9 mouse cellular contexts compared by ENCODE assay signal in the genomic region with DNA sequence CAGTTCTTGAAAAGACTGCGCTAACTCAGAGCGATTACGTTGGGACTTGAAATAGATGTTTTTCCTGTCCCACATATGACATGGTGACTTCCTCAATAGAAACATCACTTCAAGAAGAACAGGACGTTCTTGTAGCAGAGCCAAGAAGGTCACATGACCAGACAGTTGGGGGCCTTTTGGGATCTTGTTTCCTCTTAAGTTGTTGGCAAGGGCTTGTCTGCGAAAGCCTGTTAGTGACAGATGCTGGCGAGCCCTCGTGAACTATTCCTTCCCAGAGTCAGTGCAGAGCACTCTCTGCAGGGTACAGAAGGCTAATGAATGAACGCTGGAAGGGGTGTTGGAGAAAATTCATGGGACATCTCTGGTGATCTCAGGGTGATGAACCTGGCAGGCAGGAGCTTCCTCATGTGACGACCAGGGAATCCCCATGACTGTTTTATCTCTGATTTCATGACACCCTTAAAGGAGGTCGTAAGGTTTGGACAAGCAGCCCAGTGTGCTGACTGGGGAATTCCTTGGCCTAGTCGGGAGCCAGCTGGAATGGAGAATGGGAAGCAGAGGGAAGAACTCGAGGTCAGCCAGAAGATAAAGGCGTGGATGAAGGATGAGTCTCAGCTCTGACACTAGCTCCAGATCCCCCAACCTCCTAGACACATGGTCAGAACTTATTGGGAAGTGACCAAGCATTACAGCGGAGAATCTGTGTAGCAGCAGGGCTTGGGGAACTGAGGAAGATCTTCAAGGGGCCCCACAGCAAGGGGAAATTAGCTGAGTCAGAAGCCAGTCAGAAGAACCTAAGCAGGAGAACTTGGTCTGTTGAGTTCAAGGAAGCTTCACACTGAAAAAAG. TPM values are rescaled to one million over a fixed set of nuclear protein-coding genes. Genes with fewer than 3 reads are reported as not detected.
DNase-seq lines count a peak whose midpoint lies in the region; ATAC-seq and TF ChIP-seq lines count a peak whose summit lies in the region.
"Had no signal": no experiment of that assay in that cellular context is flagged by ENCODE, and none has a peak within 500 bp of the region (broad histone marks: within the 10 kb centered on the region; RNA-seq: fewer than 3 reads in every experiment).

No protein-coding gene starts in this region.

- H3K27ac ChIP-seq in liver, adult 2 months (replicated peaks; ENCODE audit: insufficient read depth, low read depth, low read length): peak overlapping the region; percentile 62
- no peak overlapping the region for H3K27ac ChIP-seq in liver, embryonic 11.5 days (ENCODE audit: low read depth, low read length)
- H3K27ac ChIP-seq in bone marrow, adult 2 months (ENCODE audit: control insufficient read depth, insufficient read depth, low read depth, low read length, poor library complexity): peak overlapping the region; percentile 67
- H3K27ac ChIP-seq in heart, embryonic 16.5 days (ENCODE audit: low read length): peak overlapping the region; percentile 73
- peak overlapping the region; percentile 70 for H3K27ac ChIP-seq in liver, embryonic 16.5 days (ENCODE audit: low read length)
- H3K27ac ChIP-seq in stomach, embryonic 15.5 days: peak overlapping the region; percentile 77
- no peak overlapping the region for H3K27ac ChIP-seq in forebrain, embryonic 15.5 days (replicated peaks)
- no peak overlapping the region for H3K27ac ChIP-seq in hindbrain, embryonic 13.5 days
- H3K27ac ChIP-seq: left cerebral cortex, adult 2 months had no signal

- no peaks in the 10 kb centered on the region for H3K27me3 ChIP-seq in liver, adult 2 months (ENCODE audit: control insufficient read depth, insufficient read depth, low read length)
- no peaks in the 10 kb centered on the region for H3K27me3 ChIP-seq in liver, embryonic 11.5 days (replicated peaks; ENCODE audit: control insufficient read depth, insufficient read depth, low read length)
- no peaks in the 10 kb centered on the region for H3K27me3 ChIP-seq in heart, embryonic 16.5 days (ENCODE audit: control insufficient read depth, insufficient read depth, low read length)
- no peaks in the 10 kb centered on the region for H3K27me3 ChIP-seq in liver, embryonic 16.5 days (ENCODE audit: control insufficient read depth, insufficient read depth, low read depth, low read length)
- H3K27me3 ChIP-seq in stomach, embryonic 15.5 days (replicated peaks): no peaks in the 10 kb centered on the region
- no peaks in the 10 kb centered on the region for H3K27me3 ChIP-seq in forebrain, embryonic 15.5 days
- H3K27me3 ChIP-seq in hindbrain, embryonic 13.5 days: no peaks in the 10 kb centered on the region

- TF ChIP-seq CTCF in liver, adult 2 months (IDR thresholded peaks at IDR 0.05; ENCODE audit: low read depth, low read length): no peak
- no peak for TF ChIP-seq CTCF in bone marrow, adult 2 months (IDR thresholded peaks at IDR 0.05; ENCODE audit: control insufficient read depth, insufficient read depth, low read length)

- H3K79me2 ChIP-seq in liver, adult 2 months (ENCODE audit: control insufficient read depth, insufficient read depth, low read length): no peaks in the 10 kb centered on the region

- no peak overlapping the region for H3K4me2 ChIP-seq in liver, embryonic 11.5 days
- H3K4me2 ChIP-seq in heart, embryonic 16.5 days (ENCODE audit: low read depth, low read length): peak overlapping the region; percentile 5; the same call in 1 of the 2 replicates
- H3K4me2 ChIP-seq in liver, embryonic 16.5 days (ENCODE audit: low read depth, low read length): 0 out of 2 replicates have a peak overlapping the region, but pooled peaks have one; percentile 1
- no peak overlapping the region for H3K4me2 ChIP-seq in stomach, embryonic 15.5 days
- H3K4me2 ChIP-seq in forebrain, embryonic 15.5 days (replicated peaks): no peak overlapping the region
- H3K4me2 ChIP-seq in hindbrain, embryonic 13.5 days: no peak overlapping the region

- TF ChIP-seq POLR2A in liver, adult 2 months (IDR thresholded peaks at IDR 0.05; ENCODE audit: extremely low read depth, insufficient read depth, low read length): no peak
- no peak for TF ChIP-seq POLR2A in bone marrow, adult 2 months (IDR thresholded peaks at IDR 0.05; ENCODE audit: borderline replicate concordance, control insufficient read depth, low read depth, low read length)

- H3K36me3 ChIP-seq in liver, adult 2 months (ENCODE audit: control insufficient read depth, insufficient read depth, low read length): no peaks in the 10 kb centered on the region
- H3K36me3 ChIP-seq in liver, embryonic 11.5 days (ENCODE audit: control insufficient read depth, insufficient read depth, low read length): no peaks in the 10 kb centered on the region
- H3K36me3 ChIP-seq in heart, embryonic 16.5 days (ENCODE audit: control insufficient read depth, insufficient read depth): no peaks in the 10 kb centered on the region
- no peaks in the 10 kb centered on the region for H3K36me3 ChIP-seq in liver, embryonic 16.5 days (ENCODE audit: control insufficient read depth, insufficient read depth)
- no peaks in the 10 kb centered on the region for H3K36me3 ChIP-seq in stomach, embryonic 15.5 days
- H3K36me3 ChIP-seq in forebrain, embryonic 15.5 days: no peaks in the 10 kb centered on the region
- H3K36me3 ChIP-seq in hindbrain, embryonic 13.5 days: no peaks in the 10 kb centered on the region

- no peak for ATAC-seq in liver, embryonic 11.5 days (replicated peaks; ENCODE audit: low FRiP score)
- ATAC-seq in heart, embryonic 16.5 days (replicated peaks; ENCODE audit: extremely low read depth, insufficient read depth, low FRiP score): peak; percentile 85
- ATAC-seq in liver, embryonic 16.5 days (ENCODE audit: low read depth): peak; percentile 59
- peak; percentile 71; the same call in 1 of the 2 replicates for ATAC-seq in stomach, embryonic 15.5 days (ENCODE audit: insufficient read depth, low FRiP score, low read depth)
- no peak for ATAC-seq in forebrain, embryonic 15.5 days (replicated peaks)
- ATAC-seq in hindbrain, embryonic 13.5 days (ENCODE audit: low FRiP score): no peak

- DNase-seq in liver, adult 2 months (ENCODE audit: extremely low read depth, low read depth, low spot score): peak; percentile 74
- no peak for DNase-seq in liver, embryonic 11.5 days (ENCODE audit: low spot score)

- WGBS in liver, adult 2 months: 68% methylated on average over 14 of the region's 14 CpGs
- 42% methylated on average over 14 of the region's 14 CpGs for WGBS in liver, embryonic 11.5 days
- WGBS in bone marrow, adult 2 months: 8% methylated on average over 14 of the region's 14 CpGs
- 34% methylated on average over 14 of the region's 14 CpGs for WGBS in heart, embryonic 16.5 days
- WGBS in liver, embryonic 16.5 days (ENCODE audit: insufficient replicate concordance): 19% methylated on average over 14 of the region's 14 CpGs
- WGBS in stomach, embryonic 15.5 days: 41% methylated on average over 14 of the region's 14 CpGs
- WGBS in forebrain, embryonic 15.5 days: 83% methylated on average over 14 of the region's 14 CpGs
- WGBS in hindbrain, embryonic 13.5 days: 81% methylated on average over 14 of the region's 14 CpGs

- peaks cover 3% of the 10 kb centered on the region; the same call in 1 of the 2 replicates for H3K4me1 ChIP-seq in liver, adult 2 months (ENCODE audit: control insufficient read depth, insufficient read depth, low read length)
- H3K4me1 ChIP-seq in liver, embryonic 11.5 days (replicated peaks; ENCODE audit: control insufficient read depth, insufficient read depth, low read length): no peaks in the 10 kb centered on the region
- peaks cover 3% of the 10 kb centered on the region for H3K4me1 ChIP-seq in bone marrow, adult 2 months (ENCODE audit: control insufficient read depth, insufficient read depth, low read length)
- peaks cover 16% of the 10 kb centered on the region for H3K4me1 ChIP-seq in heart, embryonic 16.5 days (ENCODE audit: control insufficient read depth, insufficient read depth, low read length)
- no peaks in the 10 kb centered on the region for H3K4me1 ChIP-seq in liver, embryonic 16.5 days (ENCODE audit: control insufficient read depth, low read depth, low read length)
- H3K4me1 ChIP-seq in stomach, embryonic 15.5 days: peaks cover 7% of the 10 kb centered on the region; the same call in 1 of the 2 replicates
- no peaks in the 10 kb centered on the region for H3K4me1 ChIP-seq in forebrain, embryonic 15.5 days
- no peaks in the 10 kb centered on the region for H3K4me1 ChIP-seq in hindbrain, embryonic 13.5 days (replicated peaks)

- no peak overlapping the region for H3K4me3 ChIP-seq in liver, adult 2 months (ENCODE audit: insufficient read depth, low read depth, low read length)
- H3K4me3 ChIP-seq in liver, embryonic 11.5 days (ENCODE audit: low read depth, low read length): no peak overlapping the region
- no peak overlapping the region for H3K4me3 ChIP-seq in bone marrow, adult 2 months (replicated peaks; ENCODE audit: control insufficient read depth, low read depth, low read length)
- H3K4me3 ChIP-seq in heart, embryonic 16.5 days (ENCODE audit: low read length): no peak overlapping the region
- H3K4me3 ChIP-seq in liver, embryonic 16.5 days (ENCODE audit: low read depth, low read length): no peak overlapping the region
- no peak overlapping the region for H3K4me3 ChIP-seq in stomach, embryonic 15.5 days (replicated peaks)
- no peak overlapping the region for H3K4me3 ChIP-seq in forebrain, embryonic 15.5 days
- H3K4me3 ChIP-seq in hindbrain, embryonic 13.5 days: no peak overlapping the region
- H3K4me3 ChIP-seq: left cerebral cortex, adult 2 months had no signal

- H3K9me3 ChIP-seq in liver, embryonic 11.5 days (ENCODE audit: control insufficient read depth, low read length): no peaks in the 10 kb centered on the region
- no peaks in the 10 kb centered on the region for H3K9me3 ChIP-seq in heart, embryonic 16.5 days (replicated peaks; ENCODE audit: control insufficient read depth, low read length)
- no peaks in the 10 kb centered on the region for H3K9me3 ChIP-seq in liver, embryonic 16.5 days (replicated peaks; ENCODE audit: control insufficient read depth, low read length)
- no peaks in the 10 kb centered on the region for H3K9me3 ChIP-seq in stomach, embryonic 15.5 days
- no peaks in the 10 kb centered on the region for H3K9me3 ChIP-seq in forebrain, embryonic 15.5 days
- no peaks in the 10 kb centered on the region for H3K9me3 ChIP-seq in hindbrain, embryonic 13.5 days

- H3K9ac ChIP-seq in liver, adult 2 months (ENCODE audit: low read depth, low read length): no peak overlapping the region
- no peak overlapping the region for H3K9ac ChIP-seq in liver, embryonic 11.5 days (ENCODE audit: low read depth, low read length)
- H3K9ac ChIP-seq in heart, embryonic 16.5 days (ENCODE audit: low read length): no peak overlapping the region
- H3K9ac ChIP-seq in liver, embryonic 16.5 days (ENCODE audit: low read depth, low read length): no peak overlapping the region
- no peak overlapping the region for H3K9ac ChIP-seq in stomach, embryonic 15.5 days
- H3K9ac ChIP-seq in forebrain, embryonic 15.5 days (replicated peaks): no peak overlapping the region
- H3K9ac ChIP-seq in hindbrain, embryonic 13.5 days: no peak overlapping the region

RNA-seq across cellular contexts. Expression of a gene that starts 59.1 kb away (rescaled TPM):
- 0.67 and 1.2 TPM in 2 replicates for total RNA-seq in liver, adult 2 months (2014; rRNA removed)
- polyA plus RNA-seq in liver, adult 2 months (2012; rRNA removed): 0.49 and 0.65 TPM in 2 replicates
- polyA plus RNA-seq in liver, embryonic 11.5 days (2014; fragmentation: Nextera tagmentation; extraction: Ambion mirVana): 1.3 and 1.6 TPM in 2 replicates
- 8.6 TPM in 1 of 2 replicates, not detected in the other for polyA plus RNA-seq in bone marrow, adult 2 months (2011; ENCODE audit: insufficient read depth, insufficient read length, low replicate concordance, missing spikeins)
- polyA plus RNA-seq in heart, embryonic 16.5 days (2015; fragmentation: Nextera tagmentation; extraction: Ambion mirVana): 5.0 and 6.6 TPM in 2 replicates
- polyA plus RNA-seq in liver, embryonic 16.5 days (2015; fragmentation: Nextera tagmentation; extraction: Ambion mirVana): 1.1 and 1.6 TPM in 2 replicates
- polyA plus RNA-seq in stomach, embryonic 15.5 days (2015; fragmentation: Nextera tagmentation; extraction: Ambion mirVana): 10.5 and 16.4 TPM in 2 replicates
- polyA plus RNA-seq in forebrain, embryonic 15.5 days (2015; fragmentation: Nextera tagmentation; extraction: Ambion mirVana): 1.6 and 2.2 TPM in 2 replicates
- 1.9 and 2.5 TPM in 2 replicates for polyA plus RNA-seq in hindbrain, embryonic 13.5 days (2015; fragmentation: Nextera tagmentation; extraction: Ambion mirVana)

Comparison
In these comparisons a context has a peak if more than half of its experiments do, and no peak if none do; other contexts are left out.
1. H3K27ac ChIP-seq: peak in liver, adult 2 months (single experiment), bone marrow, adult 2 months (single experiment), heart, embryonic 16.5 days (single experiment), liver, embryonic 16.5 days (single experiment) and stomach, embryonic 15.5 days (single experiment); none in liver, embryonic 11.5 days (single experiment), forebrain, embryonic 15.5 days (single experiment) and hindbrain, embryonic 13.5 days (single experiment).
2. ATAC-seq: peak in heart, embryonic 16.5 days (single experiment), liver, embryonic 16.5 days (single experiment) and stomach, embryonic 15.5 days (single experiment); none in liver, embryonic 11.5 days (single experiment), forebrain, embryonic 15.5 days (single experiment) and hindbrain, embryonic 13.5 days (single experiment).
3. H3K4me2 ChIP-seq: peak in heart, embryonic 16.5 days (single experiment) and liver, embryonic 16.5 days (single experiment); none in liver, embryonic 11.5 days (single experiment), stomach, embryonic 15.5 days (single experiment), forebrain, embryonic 15.5 days (single experiment) and hindbrain, embryonic 13.5 days (single experiment).